ENCODE assay signal across 25 mouse cellular contexts in genomic region chr10:23198251-23198650, GRCm38 (mm10).
"Had no signal": no experiment of that assay in that cellular context is flagged by ENCODE, and none has a peak within 500 bp of the region (broad histone marks: within the 10 kb centered on the region; RNA-seq: fewer than 3 reads in every experiment).

No protein-coding gene starts in this region.

- H3K4me3 ChIP-seq: heart, adult 2 months; heart, embryonic 13.5 days; heart, embryonic 15.5 days; hindbrain, embryonic 13.5 days; hindbrain, embryonic 15.5 days; kidney, embryonic 15.5 days; limb, embryonic 10.5 days; limb, embryonic 12.5 days; liver, embryonic 13.5 days; liver, embryonic 15.5 days had no signal

- H3K9me3 ChIP-seq: heart, embryonic 13.5 days; heart, embryonic 15.5 days; hindbrain, embryonic 13.5 days; hindbrain, embryonic 15.5 days; kidney, embryonic 15.5 days; limb, embryonic 10.5 days; limb, embryonic 12.5 days; liver, embryonic 13.5 days; liver, embryonic 15.5 days had no signal

- H3K36me3 ChIP-seq: heart, embryonic 13.5 days; heart, embryonic 15.5 days; hindbrain, embryonic 13.5 days; hindbrain, embryonic 15.5 days; kidney, embryonic 15.5 days; limb, embryonic 10.5 days; limb, embryonic 12.5 days; liver, embryonic 13.5 days; liver, embryonic 15.5 days had no signal

- H3K27ac ChIP-seq: heart, adult 2 months; heart, embryonic 13.5 days; heart, embryonic 15.5 days; hindbrain, embryonic 13.5 days; hindbrain, embryonic 15.5 days; hindbrain, postnatal 0 days; kidney, embryonic 15.5 days; kidney, postnatal 0 days; limb, embryonic 10.5 days; limb, embryonic 12.5 days; liver, embryonic 13.5 days; liver, embryonic 15.5 days had no signal

- H3K9ac ChIP-seq: heart, embryonic 13.5 days; heart, embryonic 15.5 days; hindbrain, embryonic 13.5 days; hindbrain, embryonic 15.5 days; kidney, embryonic 15.5 days; limb, embryonic 12.5 days; liver, embryonic 13.5 days; liver, embryonic 15.5 days had no signal

- H3K4me1 ChIP-seq: heart, embryonic 13.5 days; heart, embryonic 15.5 days; liver, embryonic 13.5 days; liver, embryonic 15.5 days had no signal

- DNase-seq: gastrocnemius, postnatal 14 days; gastrocnemius, postnatal 36 days; heart, adult 11 months; heart, adult 2 months; heart, postnatal 14 days; heart, postnatal 36 days; kidney, adult 11 months; kidney, adult 2 months; kidney, adult 9 months; kidney, postnatal 14 days; kidney, postnatal 36 days; layer of hippocampus, adult 9-11 months; layer of hippocampus, postnatal 36 days; liver; liver, embryonic 13.5 days had no signal
